Mouse (Mus musculus): Measurements from ENCODE around the gene Fam171a2. TPM values are rescaled to one million over a fixed set of nuclear protein-coding genes. Genes with fewer than 3 reads are reported as not detected.
A peak's percentile ranks its signal among the peaks of the same experiment; 100 is the strongest.
"Not testable (repeated sequence)": the region's sequence is repeated elsewhere in the genome, so short reads cannot be mapped to it uniquely, and the experiment has no call there.

Fam171a2 gene
- polyA plus RNA-seq, 1 experiment: 5.4 TPM

DNA sequence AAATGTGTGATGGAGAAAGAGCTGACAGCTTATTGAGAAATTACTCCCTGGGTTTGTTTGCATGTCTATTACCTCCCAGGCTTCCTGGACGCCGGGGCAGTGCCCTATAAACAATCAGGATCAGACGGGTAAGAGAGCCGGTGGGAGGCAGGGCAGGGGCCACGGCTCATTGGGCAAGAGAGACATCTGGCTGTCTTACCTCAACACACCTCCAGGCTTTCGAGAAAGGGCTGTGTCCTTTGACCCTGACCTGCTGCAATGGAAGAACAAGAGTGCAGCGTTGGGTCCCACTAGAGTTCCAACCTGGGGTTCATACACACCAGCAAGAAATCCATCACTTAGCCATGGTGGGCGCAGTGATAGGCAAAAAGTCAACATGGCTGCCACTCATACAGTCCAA is 25.9 kb downstream of the Fam171a2 start:
- H3K27me3 ChIP-seq (ENCODE audit: control insufficient read depth, insufficient read depth, low read length): peaks cover 7% of the 10 kb centered on the region
- no peaks in the 10 kb centered on the region for H3K4me1 ChIP-seq (ENCODE audit: control insufficient read depth, insufficient read depth, insufficient read length, low read length)
- 38% methylated on average over 8 of the region's 8 CpGs for WGBS
- H3K36me3 ChIP-seq (ENCODE audit: control insufficient read depth, insufficient read depth, low read length): no peaks in the 10 kb centered on the region
- H3K4me3 ChIP-seq (ENCODE audit: low read depth, low read length): no peak overlapping the region
- TF ChIP-seq CTCF (IDR thresholded peaks at IDR 0.05; ENCODE audit: extremely low read depth, insufficient read length, insufficient replicate concordance, low read depth, low read length): no peak
- no peak for TF ChIP-seq POLR2A (IDR thresholded peaks at IDR 0.05; ENCODE audit: low read depth, low read length)
- H3K27ac ChIP-seq (ENCODE audit: insufficient read depth, low read depth, low read length): no peak overlapping the region

DNA sequence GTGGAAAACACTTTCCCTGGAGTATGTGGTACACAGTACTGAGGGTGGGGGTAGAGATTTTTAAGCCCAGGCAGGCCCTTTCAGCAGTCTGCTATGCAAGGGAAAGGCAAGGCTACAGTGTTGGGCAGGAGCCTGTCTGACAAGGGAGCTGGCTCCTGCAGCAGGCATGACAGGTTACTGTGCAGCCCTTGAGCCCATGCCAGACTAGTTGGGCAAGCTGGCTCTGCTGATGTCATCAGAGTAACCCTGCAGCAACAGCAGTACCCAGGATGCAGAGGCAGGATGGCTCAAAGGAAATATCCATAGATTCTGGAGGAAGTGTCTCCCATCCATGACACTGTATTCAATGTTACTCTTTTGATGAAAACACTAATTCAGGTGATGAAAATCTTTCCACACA is 28.6 kb downstream of the Fam171a2 start:
- no peaks in the 10 kb centered on the region for H3K36me3 ChIP-seq (ENCODE audit: control insufficient read depth, insufficient read depth, low read length)
- no peak overlapping the region for H3K4me3 ChIP-seq (ENCODE audit: low read depth, low read length)
- H3K4me1 ChIP-seq (ENCODE audit: control insufficient read depth, insufficient read depth, insufficient read length, low read length): no peaks in the 10 kb centered on the region
- no peak overlapping the region for H3K27ac ChIP-seq (ENCODE audit: insufficient read depth, low read depth, low read length)
- H3K27me3 ChIP-seq (ENCODE audit: control insufficient read depth, insufficient read depth, low read length): peaks cover 7% of the 10 kb centered on the region
- TF ChIP-seq POLR2A (IDR thresholded peaks at IDR 0.05; ENCODE audit: low read depth, low read length): no peak
- no peak for TF ChIP-seq CTCF (IDR thresholded peaks at IDR 0.05; ENCODE audit: extremely low read depth, insufficient read length, insufficient replicate concordance, low read depth, low read length)

DNA sequence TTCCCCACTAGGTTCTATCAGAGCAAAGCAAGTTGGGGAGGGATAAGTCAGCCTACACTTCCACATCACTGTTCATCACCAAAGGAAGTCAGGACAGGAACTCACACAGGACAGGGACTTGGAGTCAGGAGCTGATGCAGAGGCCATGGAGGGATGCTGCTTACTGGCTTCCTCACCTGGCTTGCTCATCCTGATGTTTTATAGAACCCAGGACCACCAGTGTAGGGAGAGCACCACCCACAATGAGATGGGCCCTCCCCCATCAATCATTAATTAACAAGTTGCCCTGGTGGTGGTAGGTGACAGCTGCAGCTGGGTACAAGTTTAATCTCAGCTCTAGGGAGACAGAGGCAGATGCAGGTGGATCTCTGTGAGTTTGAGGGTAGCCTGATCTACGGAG is 30.3 kb downstream of the Fam171a2 start:
- peaks cover 7% of the 10 kb centered on the region for H3K27me3 ChIP-seq (ENCODE audit: control insufficient read depth, insufficient read depth, low read length)
- 71% methylated on average over 1 of the region's 1 CpGs for WGBS
- no peaks in the 10 kb centered on the region for H3K4me1 ChIP-seq (ENCODE audit: control insufficient read depth, insufficient read depth, insufficient read length, low read length)
- no peak for TF ChIP-seq CTCF (IDR thresholded peaks at IDR 0.05; ENCODE audit: extremely low read depth, insufficient read length, insufficient replicate concordance, low read depth, low read length)
- no peak for TF ChIP-seq POLR2A (IDR thresholded peaks at IDR 0.05; ENCODE audit: low read depth, low read length)
- H3K4me3 ChIP-seq (ENCODE audit: low read depth, low read length): no peak overlapping the region
- H3K27ac ChIP-seq (ENCODE audit: insufficient read depth, low read depth, low read length): no peak overlapping the region
- H3K36me3 ChIP-seq (ENCODE audit: control insufficient read depth, insufficient read depth, low read length): no peaks in the 10 kb centered on the region

DNA sequence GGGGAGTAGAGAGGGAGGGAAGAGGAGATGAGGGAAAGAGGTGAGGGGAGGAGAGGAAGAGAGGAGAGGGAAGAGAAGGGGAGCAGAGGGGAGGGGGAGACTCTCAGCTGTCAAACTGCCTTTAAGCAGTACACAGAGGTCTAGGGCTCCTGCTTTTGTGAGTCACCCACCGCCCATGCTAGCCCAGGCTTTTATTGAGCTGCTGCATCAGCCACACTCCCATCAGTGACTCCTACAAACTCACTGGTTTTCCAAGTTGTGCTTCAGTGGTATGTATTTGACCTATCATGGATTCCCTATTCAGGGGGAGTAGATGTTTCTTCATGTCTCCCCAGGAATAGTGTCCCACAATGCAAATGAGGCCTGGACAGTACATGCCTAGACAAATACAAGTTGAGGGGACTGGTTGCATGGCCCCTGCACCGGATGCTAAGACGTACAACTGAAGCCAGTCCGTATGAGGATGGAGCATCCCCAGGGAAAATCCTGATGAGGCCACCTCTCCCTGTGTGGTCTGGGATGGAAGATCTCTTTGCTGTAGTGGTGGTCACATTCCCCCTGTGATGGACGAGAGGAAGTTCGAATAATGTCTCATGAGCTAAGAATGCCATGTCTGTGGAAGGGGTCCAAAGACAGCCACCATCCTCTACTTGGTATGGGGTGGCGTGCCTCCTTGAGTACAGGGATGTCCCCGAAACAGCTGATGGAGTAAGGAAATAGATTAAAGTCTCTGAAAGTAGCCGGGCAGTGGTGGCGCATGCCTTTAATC is 32.3 kb downstream of the Fam171a2 start:
- Histone ChIP-seq H3K36me3 (ENCODE audit: control insufficient read depth, insufficient read depth, low read length) (no peaks in the 10 kb centered on the region), H3K4me1 (ENCODE audit: control insufficient read depth, insufficient read depth, insufficient read length, low read length) (no peaks in the 10 kb centered on the region), H3K27ac (ENCODE audit: insufficient read depth, low read depth, low read length) (no peak overlapping the region), H3K4me3 (ENCODE audit: low read depth, low read length) (no peak overlapping the region), H3K27me3 (ENCODE audit: control insufficient read depth, insufficient read depth, low read length) (peaks cover 3% of the 10 kb centered on the region)
- WGBS: 66% methylated on average over 10 of the region's 10 CpGs
- no peak for TF ChIP-seq POLR2A (IDR thresholded peaks at IDR 0.05; ENCODE audit: low read depth, low read length)
- no peak for TF ChIP-seq CTCF (IDR thresholded peaks at IDR 0.05; ENCODE audit: extremely low read depth, insufficient read length, insufficient replicate concordance, low read depth, low read length)

DNA sequence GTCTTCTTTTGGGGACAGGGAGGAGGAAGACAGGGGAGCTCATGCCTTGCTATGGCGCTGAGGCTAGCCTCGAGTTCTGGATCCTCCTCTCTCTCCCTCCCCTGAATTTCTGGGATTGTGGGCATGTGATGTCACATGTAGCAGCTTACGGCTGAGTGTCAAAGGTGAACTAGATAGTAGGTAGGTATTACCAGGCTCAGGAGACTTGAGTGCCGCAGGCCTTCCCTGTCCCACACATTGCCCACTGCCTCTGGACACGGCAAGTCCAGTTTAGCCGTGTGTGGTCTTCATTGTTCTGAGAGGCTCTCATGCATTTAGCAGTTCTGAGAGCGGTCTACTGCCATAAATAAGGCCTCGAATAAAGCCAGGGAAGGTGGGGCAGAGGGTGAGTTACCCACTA is 34.4 kb downstream of the Fam171a2 start:
- TF ChIP-seq POLR2A (IDR thresholded peaks at IDR 0.05; ENCODE audit: low read depth, low read length) (no peak), CTCF (IDR thresholded peaks at IDR 0.05; ENCODE audit: extremely low read depth, insufficient read length, insufficient replicate concordance, low read depth, low read length) (no peak)
- Histone ChIP-seq H3K36me3 (ENCODE audit: control insufficient read depth, insufficient read depth, low read length) (no peaks in the 10 kb centered on the region), H3K27me3 (ENCODE audit: control insufficient read depth, insufficient read depth, low read length) (no peaks in the 10 kb centered on the region), H3K4me1 (ENCODE audit: control insufficient read depth, insufficient read depth, insufficient read length, low read length) (no peaks in the 10 kb centered on the region), H3K4me3 (ENCODE audit: low read depth, low read length) (no peak overlapping the region), H3K27ac (ENCODE audit: insufficient read depth, low read depth, low read length) (no peak overlapping the region)
- 77% methylated on average over 8 of the region's 8 CpGs for WGBS

DNA sequence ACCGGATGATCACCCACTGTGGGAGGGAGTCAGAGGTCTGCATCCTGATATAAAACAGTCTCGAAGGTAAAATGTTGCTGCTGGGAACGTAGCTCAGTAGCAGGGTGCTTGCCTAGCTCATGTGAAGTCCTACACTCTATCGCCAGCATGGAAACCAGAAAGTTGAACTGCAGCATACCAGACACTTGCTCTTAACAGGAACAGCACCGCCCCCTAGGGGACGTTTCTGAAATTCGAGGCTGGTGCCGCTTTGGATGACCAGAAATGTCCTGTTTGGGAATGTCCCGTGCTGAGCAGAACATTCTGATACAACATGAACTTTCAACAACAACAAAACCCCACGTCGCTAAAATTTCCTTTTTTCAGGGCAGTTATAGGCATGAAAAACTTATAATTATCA is 35.8 kb downstream of the Fam171a2 start:
- TF ChIP-seq POLR2A (IDR thresholded peaks at IDR 0.05; ENCODE audit: low read depth, low read length): no peak
- TF ChIP-seq CTCF (IDR thresholded peaks at IDR 0.05; ENCODE audit: extremely low read depth, insufficient read length, insufficient replicate concordance, low read depth, low read length): peak; percentile 93; the same call in 1 of the 2 replicates
- H3K4me3 ChIP-seq (ENCODE audit: low read depth, low read length): no peak overlapping the region
- H3K27ac ChIP-seq (ENCODE audit: insufficient read depth, low read depth, low read length): no peak overlapping the region
- no peaks in the 10 kb centered on the region for H3K36me3 ChIP-seq (ENCODE audit: control insufficient read depth, insufficient read depth, low read length)
- H3K27me3 ChIP-seq (ENCODE audit: control insufficient read depth, insufficient read depth, low read length): no peaks in the 10 kb centered on the region
- WGBS: 4% methylated on average over 11 of the region's 11 CpGs
- H3K4me1 ChIP-seq (ENCODE audit: control insufficient read depth, insufficient read depth, insufficient read length, low read length): no peaks in the 10 kb centered on the region

DNA sequence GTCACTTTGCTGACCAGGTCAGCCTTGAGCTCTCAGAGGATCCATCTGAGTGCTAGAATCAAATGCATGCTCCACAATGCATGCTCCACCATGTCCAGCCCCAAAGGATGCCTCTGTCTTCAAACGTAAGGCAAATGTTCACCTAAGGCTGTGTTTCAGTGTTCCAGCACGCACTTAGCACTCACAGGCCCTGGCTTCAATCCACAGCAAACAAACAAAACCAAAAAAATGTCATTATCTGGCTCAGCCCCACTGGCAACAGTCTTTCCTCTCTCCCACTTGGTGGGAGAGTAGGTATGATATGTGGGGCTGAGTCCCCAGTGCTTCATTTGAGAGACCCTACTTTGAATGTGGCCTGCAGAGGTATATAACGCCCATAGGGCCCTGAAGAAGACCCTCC is 36.4 kb downstream of the Fam171a2 start:
- Histone ChIP-seq H3K4me3 (ENCODE audit: low read depth, low read length) (no peak overlapping the region), H3K27me3 (ENCODE audit: control insufficient read depth, insufficient read depth, low read length) (no peaks in the 10 kb centered on the region), H3K4me1 (ENCODE audit: control insufficient read depth, insufficient read depth, insufficient read length, low read length) (0 out of 2 replicates have a peak, but pooled peaks cover 2% of the 10 kb centered on the region), H3K27ac (ENCODE audit: insufficient read depth, low read depth, low read length) (no peak overlapping the region), H3K36me3 (ENCODE audit: control insufficient read depth, insufficient read depth, low read length) (no peaks in the 10 kb centered on the region)
- 58% methylated on average over 3 of the region's 3 CpGs for WGBS
- no peak for TF ChIP-seq POLR2A (IDR thresholded peaks at IDR 0.05; ENCODE audit: low read depth, low read length)
- no peak for TF ChIP-seq CTCF (IDR thresholded peaks at IDR 0.05; ENCODE audit: extremely low read depth, insufficient read length, insufficient replicate concordance, low read depth, low read length)

DNA sequence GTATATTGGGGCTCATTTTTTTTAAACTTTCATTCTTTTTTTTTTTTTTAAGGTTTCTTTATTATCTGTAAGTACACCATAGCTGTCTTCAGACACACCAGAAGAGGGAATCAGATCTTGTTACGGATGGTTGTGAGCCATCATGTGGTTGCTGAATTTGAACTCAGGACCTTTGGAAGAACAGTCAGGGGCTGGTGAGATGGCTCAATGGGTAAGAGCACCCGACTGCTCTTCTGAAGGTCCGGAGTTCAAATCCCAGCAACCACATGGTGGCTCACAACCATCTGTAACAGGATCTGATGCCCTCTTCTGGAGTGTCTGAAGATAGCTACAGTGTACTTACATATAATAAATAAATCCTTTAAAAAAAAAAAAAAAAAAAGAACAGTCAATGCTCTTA is 37.1 kb downstream of the Fam171a2 start:
- H3K36me3 ChIP-seq (ENCODE audit: control insufficient read depth, insufficient read depth, low read length); H3K4me1 ChIP-seq (ENCODE audit: control insufficient read depth, insufficient read depth, insufficient read length, low read length); H3K4me3 ChIP-seq (ENCODE audit: low read depth, low read length); H3K27me3 ChIP-seq (ENCODE audit: control insufficient read depth, insufficient read depth, low read length); H3K27ac ChIP-seq (ENCODE audit: insufficient read depth, low read depth, low read length): not testable (repeated sequence)
- WGBS: 81% methylated on average over 3 of the region's 3 CpGs

All from small intestine, adult 2 months (tissue).